Mouse (Mus musculus) kidney, adult 2 months (tissue): Measurements from ENCODE around the gene Tmed4.

ENCODE experiments used
- CTCF ChIP-seq: fragments of 200-500 bp; conservative IDR thresholded peaks from 2 replicates; pipeline ENCODE4 v1.5.1; 2011; ENCODE audit warnings: low read depth, mild to moderate bottlenecking, control low read depth, low read length, moderate library complexity, mixed read lengths; ENCODE audit not compliant: insufficient read depth, insufficient read length
- POLR2A ChIP-seq: fragments of 200-500 bp; IDR thresholded peaks from one replicate; pipeline ENCODE4 v1.6.1; 2011; ENCODE audit warnings: low read depth, low read length, control low read depth

- TF ChIP-seq CTCF: no peak
- TF ChIP-seq POLR2A: no peak
These were observed 8.0 kb downstream of the Tmed4 start for GRCm38 (mm10) chr11:6266621-6267020.
